Mouse (Mus musculus): ENCODE results near the gene Mob2.

Mob2 gene

GRCm38 (mm10) chr7:142079365-142079764 lies 18.5 kb upstream of the Mob2 start:
- peak; percentile 24 to 52 for DNase-seq

DNA sequence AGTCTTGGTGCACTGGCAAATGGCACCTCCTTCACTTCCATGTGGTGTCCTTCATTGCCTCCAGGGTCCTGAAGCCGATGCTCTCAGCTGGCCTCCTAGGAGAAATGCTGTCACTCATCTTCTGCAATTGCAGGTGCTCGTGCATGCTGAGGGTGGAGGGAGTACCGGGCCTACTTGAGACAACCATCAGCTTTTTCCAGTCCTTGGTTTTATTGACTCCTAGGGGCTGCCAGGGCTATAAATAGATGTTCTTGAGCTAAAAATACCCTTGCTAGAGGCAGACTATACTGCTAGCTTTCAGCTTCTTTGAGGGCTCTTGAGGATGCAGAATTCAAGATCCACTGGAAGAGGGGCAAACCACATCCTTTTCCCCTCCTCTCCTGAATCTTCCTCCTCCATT lies 16.3 kb upstream of the Mob2 start:
- DNase-seq = no peak

GRCm38 (mm10) chr7:142074146-142074886 lies 13.5 kb upstream of the Mob2 start:
- DNase-seq = no peak

GRCm38 (mm10) chr7:142071717-142072116 lies 10.9 kb upstream of the Mob2 start:
- DNase-seq = no peak

GRCm38 (mm10) chr7:142071212-142071578 lies 10.3 kb upstream of the Mob2 start:
- no peak for DNase-seq

DNA sequence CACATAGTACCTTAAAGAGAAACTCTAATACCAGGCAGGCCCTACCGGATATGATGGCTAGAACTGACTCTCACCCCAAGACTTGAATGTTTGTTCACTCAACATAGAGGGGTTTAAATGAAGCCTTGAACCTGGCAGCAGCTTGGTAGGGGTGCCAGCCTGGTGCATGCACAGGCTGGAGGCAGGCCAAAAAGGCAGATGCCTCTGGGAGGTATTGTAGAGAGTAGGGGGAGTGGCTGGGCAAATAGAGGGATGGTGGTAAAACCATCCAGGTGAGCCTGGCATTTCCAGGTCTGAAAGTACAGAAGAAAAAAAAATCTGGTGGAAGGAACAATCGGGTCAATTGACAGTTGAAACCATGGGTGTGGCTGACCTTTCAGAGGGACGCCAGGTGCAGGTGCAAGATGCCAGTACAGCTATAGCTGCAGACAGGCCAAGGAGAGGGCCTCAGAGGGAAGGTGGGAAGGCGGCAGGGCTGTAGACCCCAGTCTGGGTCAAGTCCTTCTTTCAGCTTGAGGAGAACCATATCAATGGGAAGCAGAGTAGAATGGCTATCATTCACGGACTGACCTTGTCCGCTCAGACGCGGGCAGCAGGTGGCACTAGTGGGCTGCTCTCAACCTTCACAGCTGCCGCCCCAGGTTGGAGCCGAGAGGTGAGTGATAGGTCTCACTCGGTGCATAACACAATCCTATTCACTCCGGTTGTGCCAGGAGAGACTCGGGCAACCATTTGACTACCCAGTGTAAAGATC lies 9.8 kb upstream of the Mob2 start:
- DNase-seq = peak; percentile 71 to 80

DNA sequence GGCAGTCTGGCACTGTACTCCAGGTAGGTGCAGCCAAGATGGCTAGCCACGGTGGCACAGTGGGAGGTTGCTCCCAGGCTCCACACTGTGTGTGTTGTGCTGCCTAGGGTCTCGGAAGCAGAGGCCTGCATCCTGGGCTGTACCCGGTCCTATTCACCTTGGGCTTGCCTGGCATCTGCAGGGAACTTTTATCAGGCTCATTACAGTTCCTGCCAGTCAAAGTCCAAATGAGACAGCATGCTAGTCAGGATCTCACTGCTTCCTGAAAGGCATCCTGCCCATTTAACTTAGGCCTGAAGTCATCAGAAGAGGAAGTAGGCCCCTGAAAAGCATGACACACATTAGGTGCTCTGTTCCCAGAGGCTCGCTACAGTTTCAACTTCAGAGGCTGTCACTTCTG lies 7.6 kb upstream of the Mob2 start:
- DNase-seq = no peak

- no peak for DNase-seq
These were observed 507 bp downstream of the Mob2 start for GRCm38 (mm10) chr7:142060185-142060930.

DNA sequence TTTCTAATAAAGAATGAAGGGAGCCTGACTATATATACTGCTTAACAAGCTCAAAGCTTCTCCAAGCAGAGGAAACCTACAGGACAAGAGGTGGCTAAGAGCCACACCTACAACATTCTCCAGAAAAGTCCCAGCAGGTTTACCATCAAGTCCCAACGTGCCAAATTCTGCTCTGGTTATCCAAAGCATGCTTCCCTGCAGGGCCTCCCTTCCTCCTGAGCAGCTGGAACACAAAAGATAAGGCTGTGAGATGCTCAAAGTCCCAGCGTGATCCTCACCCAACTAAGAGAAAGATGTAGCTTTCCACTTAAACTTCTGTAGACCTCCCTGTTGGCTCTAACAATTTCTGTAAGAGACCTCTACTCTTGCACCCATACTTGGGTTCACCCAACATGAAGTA lies 1.8 kb downstream of the Mob2 start:
- no peak for DNase-seq

- peak in 1 of 2 experiments; percentile 34 for DNase-seq
These were observed 3.7 kb downstream of the Mob2 start for GRCm38 (mm10) chr7:142057121-142057520.

- peak; percentile 46 to 62 for DNase-seq
These were observed 4.2 kb downstream of the Mob2 start for GRCm38 (mm10) chr7:142056601-142057061.

DNA sequence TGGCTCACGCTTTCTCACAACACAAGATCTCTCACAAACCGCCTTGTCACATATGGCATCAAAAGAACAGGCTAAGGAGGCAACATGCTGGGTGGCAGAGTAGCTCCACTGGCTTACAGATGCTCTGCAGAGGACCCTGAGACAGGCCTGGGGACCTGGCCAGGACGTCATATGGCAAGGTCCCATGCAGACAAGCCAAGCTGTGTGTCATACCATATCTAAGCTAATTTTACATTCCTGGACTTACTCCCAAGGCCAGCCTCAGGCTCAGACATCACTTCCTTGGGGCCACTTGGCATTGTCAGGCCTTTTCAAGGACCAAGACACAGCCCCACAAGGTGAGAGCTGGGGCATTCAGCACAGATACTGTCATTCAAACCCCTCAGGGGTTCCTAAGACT lies 5.4 kb downstream of the Mob2 start:
- DNase-seq = no peak

DNA sequence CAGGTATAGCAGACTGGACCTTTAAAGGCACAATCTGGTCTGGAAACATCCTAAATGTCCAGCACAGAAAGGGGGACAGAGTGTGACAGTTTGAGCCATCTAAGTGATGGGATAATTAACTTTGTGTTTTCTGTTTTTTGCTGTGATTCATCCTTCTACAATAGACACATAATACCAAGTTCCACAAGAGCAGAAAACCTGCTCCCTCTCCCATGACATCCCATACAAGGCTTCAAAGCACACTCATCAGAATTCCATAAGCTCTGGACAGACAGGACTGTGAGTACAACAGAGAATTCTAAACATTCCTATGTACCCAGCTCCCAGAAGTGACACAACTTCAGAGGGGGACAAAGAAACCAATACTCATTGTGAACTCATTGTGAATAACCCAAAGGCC lies 10.3 kb downstream of the Mob2 start:
- no peak for DNase-seq

- DNase-seq = no peak
These were observed 14.9 kb downstream of the Mob2 start for GRCm38 (mm10) chr7:142045932-142046331.

DNA sequence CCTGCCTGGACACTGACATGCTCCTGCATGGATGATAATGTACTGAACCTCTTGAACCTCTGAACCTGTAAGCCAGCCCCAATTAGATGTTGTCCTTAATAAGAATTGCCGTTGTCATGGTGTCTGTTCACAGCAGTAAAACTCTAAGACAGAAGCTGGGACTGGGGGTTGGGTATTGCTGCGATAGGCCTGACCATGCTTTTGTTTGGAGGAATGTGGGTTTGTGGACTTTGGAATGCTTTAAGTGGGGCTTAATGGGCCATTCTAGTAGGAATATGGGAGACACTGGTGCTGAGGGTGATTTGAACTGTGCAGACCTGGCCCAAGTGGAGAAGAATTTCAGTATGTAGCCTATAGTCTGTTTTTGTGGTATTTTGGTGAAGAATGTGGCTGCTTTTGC lies 15.5 kb downstream of the Mob2 start:
- DNase-seq = no peak

- peak; percentile 21 to 34 for DNase-seq
These were observed 20.1 kb downstream of the Mob2 start for GRCm38 (mm10) chr7:142040756-142041155.

- DNase-seq = peak; percentile 52 to 69
These were observed 23.2 kb downstream of the Mob2 start for GRCm38 (mm10) chr7:142037553-142038170.

GRCm38 (mm10) chr7:142035048-142035811 lies 25.6 kb downstream of the Mob2 start:
- peak; percentile 24 to 51 for DNase-seq

- DNase-seq = peak; percentile 81 to 88
These were observed 26.7 kb downstream of the Mob2 start for GRCm38 (mm10) chr7:142034198-142034597.

GRCm38 (mm10) chr7:142030073-142030472 lies 30.8 kb downstream of the Mob2 start:
- DNase-seq = no peak

- peak; percentile 52 to 61 for DNase-seq
These were observed 34.9 kb downstream of the Mob2 start for GRCm38 (mm10) chr7:142025926-142026325.

GRCm38 (mm10) chr7:142025196-142025595 lies 35.7 kb downstream of the Mob2 start:
- no peak for DNase-seq

All from lung, adult 18-20 months (tissue).